Mouse (Mus musculus) midbrain, embryonic 16.5 days (tissue): Measurements from ENCODE around the gene Tmsb15b1. TPM values are rescaled to one million over a fixed set of nuclear protein-coding genes. Genes with fewer than 3 reads are reported as not detected.

ENCODE experiments used
- ATAC-seq: fragments of 200-750 bp; cut with Nextera tagmentation; 2 replicates; pipeline ENCODE4 v1.8.0; 2017; ENCODE audit warnings: moderate TSS enrichment
- H3K27ac ChIP-seq: fragments of 300-500 bp; sonication (generic); 2 replicates; pipeline ENCODE4 v1.5.1; 2014; ENCODE audit warnings: mild to moderate bottlenecking, low read length, mixed read lengths
- H3K27me3 ChIP-seq: fragments of 300-500 bp; sonication (generic); 2 replicates; pipeline ENCODE4 v1.6.1; 2014; ENCODE audit warnings: low read depth, low read length, mixed read lengths; ENCODE audit not compliant: control insufficient read depth, insufficient read depth
- H3K36me3 ChIP-seq: fragments of 300-500 bp; sonication (generic); 2 replicates; pipeline ENCODE4 v1.6.1; 2014; ENCODE audit warnings: mild to moderate bottlenecking, low read length, moderate library complexity, mixed read lengths; ENCODE audit not compliant: control insufficient read depth, insufficient read depth
- H3K4me1 ChIP-seq: fragments of 300-500 bp; sonication (generic); 2 replicates; pipeline ENCODE4 v1.6.1; 2014; ENCODE audit warnings: mild to moderate bottlenecking, low read length, mixed read lengths; ENCODE audit not compliant: control insufficient read depth, insufficient read depth
- H3K4me2 ChIP-seq: fragments of 300-500 bp; sonication (generic); 2 replicates; pipeline ENCODE4 v1.6.1; 2014; ENCODE audit warnings: mild to moderate bottlenecking, low read length, mixed read lengths
- H3K4me3 ChIP-seq: fragments of 300-500 bp; sonication (generic); 2 replicates; pipeline ENCODE4 v1.5.1; 2014; ENCODE audit warnings: low read depth, mild to moderate bottlenecking, low read length, moderate library complexity, mixed read lengths
- H3K9ac ChIP-seq: fragments of 300-500 bp; sonication (generic); 2 replicates; pipeline ENCODE4 v1.6.1; 2014; ENCODE audit warnings: low read depth, low read length, mixed read lengths
- H3K9me3 ChIP-seq: fragments of 300-500 bp; sonication (generic); replicated peaks from 2 replicates; pipeline ENCODE4 v1.6.1; 2014; ENCODE audit warnings: mild to moderate bottlenecking, low read length, mixed read lengths; ENCODE audit not compliant: control insufficient read depth, poor library complexity, severe bottlenecking
- WGBS: fragments of 180-500 bp; shearing (Covaris S2); extraction: QIAGEN DNeasy Blood & Tissue Kit; methylation state at CpG from one replicate; pipeline ENCODE4 v1.1.7; 2014; 5-methylcytosine and 5-hydroxymethylcytosine counted together
- polyA plus RNA-seq: library from polyadenylated mRNA; unstranded; fragments of >200 nt; fragmentation: Nextera tagmentation; extraction: Ambion mirVana; gene quantifications from 2 replicates; pipeline ENCODE4 v1.2.1, GENCODE M21; 2015

Tmsb15b1 gene
- polyA plus RNA-seq = 28.5 and 30.3 TPM in 2 replicates

DNA sequence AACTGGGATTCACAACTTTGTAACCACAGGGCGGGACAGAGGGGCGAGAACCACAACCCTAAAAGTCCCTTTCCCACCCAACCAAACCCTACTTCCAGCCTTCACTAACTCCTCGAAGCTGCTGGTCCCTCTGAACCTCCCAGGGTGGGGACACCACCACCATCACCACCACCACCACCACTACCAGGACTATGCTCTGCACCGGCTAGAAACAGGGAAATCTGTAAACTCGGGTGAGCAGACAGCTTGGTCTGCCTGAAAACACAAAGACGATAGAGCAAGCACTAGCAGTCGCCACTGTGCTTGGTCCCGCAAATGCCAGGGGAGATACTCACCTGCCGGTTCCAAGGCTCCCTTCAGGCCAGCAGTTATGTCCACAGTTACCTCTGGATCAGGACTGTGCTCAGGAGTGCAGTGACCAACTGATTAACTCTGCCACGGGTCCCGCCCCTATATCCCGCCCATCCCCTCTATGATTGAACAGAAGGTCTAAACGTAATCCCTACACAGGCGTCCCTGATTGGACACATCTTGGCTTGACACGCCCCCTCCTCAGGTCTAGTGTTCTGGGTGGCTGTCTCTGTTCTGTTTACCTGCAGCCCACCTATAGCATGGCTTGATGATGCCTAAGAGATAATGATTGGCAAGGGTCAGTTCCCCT is at the start of gene Tmsb15b1, which contains the start of gene Tmsb15l:
Gene Tmsb15b1 (minus strand): TSS at position 451 of the 661 bp plus-strand sequence.
Gene Tmsb15l (minus strand): TSS at position 446 of the 661 bp plus-strand sequence.
- peak within 1 kb of the TSS; percentile 46 for H3K4me3 ChIP-seq
- H3K9ac ChIP-seq = peak within 1 kb of the TSS; percentile 62
- ATAC-seq = peak; percentile 100
- peak within 1 kb of the TSS; percentile 22; the same call in 1 of the 2 replicates for H3K27ac ChIP-seq
- peak within 1 kb of the TSS; percentile 65 for H3K4me2 ChIP-seq
- H3K27me3 ChIP-seq = no peaks in the 10 kb centered on the region
- no peaks in the 10 kb centered on the region for H3K4me1 ChIP-seq
- H3K36me3 ChIP-seq = no peaks in the 10 kb centered on the region
- WGBS = 24% methylated on average over 14 of the region's 15 CpGs
- H3K9me3 ChIP-seq = no peaks in the 10 kb centered on the region

DNA sequence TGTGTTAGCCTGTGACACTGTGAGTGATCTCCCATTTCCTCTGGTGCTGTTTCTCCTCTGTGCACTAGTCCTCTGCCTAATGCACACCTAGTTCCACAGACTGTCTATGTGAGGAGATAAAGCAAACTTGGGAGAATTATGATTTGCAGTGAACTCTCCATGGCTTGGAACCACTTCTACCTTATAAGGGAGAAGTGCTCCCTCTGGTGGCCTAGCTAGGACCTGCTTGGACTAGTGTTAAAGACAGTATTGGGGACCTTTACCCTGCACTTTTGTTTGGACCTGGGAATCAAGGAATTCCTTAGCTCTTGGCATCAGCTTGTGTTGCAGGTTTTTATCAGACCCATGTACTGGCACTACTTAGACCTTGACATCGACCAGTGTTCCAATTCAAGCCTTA is 42.6 kb upstream of the Tmsb15b1 start:
- Histone ChIP-seq H3K9me3 (no peaks in the 10 kb centered on the region), H3K27ac (no peak overlapping the region), H3K27me3 (no peaks in the 10 kb centered on the region), H3K9ac (no peak overlapping the region), H3K36me3 (no peaks in the 10 kb centered on the region), H3K4me3 (no peak overlapping the region), H3K4me2 (no peak overlapping the region), H3K4me1 (no peaks in the 10 kb centered on the region)
- peak; percentile 77 for ATAC-seq
- WGBS = 13% methylated on average over 1 of the region's 1 CpGs

DNA sequence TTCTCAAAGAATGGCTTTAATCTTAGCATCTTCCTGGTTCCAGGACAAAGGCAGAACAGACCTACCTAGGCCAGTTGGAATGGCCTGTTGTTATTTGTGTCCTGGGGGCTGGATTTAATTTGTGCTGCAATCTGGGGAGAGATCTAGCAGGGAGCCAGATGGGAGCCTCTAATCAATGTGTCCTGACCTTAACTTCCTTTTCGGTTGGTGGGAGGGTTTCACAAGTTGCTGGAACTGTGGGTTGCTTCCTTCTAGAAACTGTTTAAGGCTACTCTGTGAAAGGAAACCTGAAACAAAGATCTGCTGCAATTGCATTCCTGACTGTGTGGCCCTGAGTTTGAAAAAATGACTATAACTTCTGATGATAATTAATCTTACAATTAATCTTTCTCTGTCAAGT is 41.0 kb upstream of the Tmsb15b1 start:
- no peak overlapping the region for H3K4me3 ChIP-seq
- H3K4me1 ChIP-seq = no peaks in the 10 kb centered on the region
- no peak overlapping the region for H3K9ac ChIP-seq
- 80% methylated on average over 1 of the region's 1 CpGs for WGBS
- no peaks in the 10 kb centered on the region for H3K9me3 ChIP-seq
- no peak overlapping the region for H3K4me2 ChIP-seq
- ATAC-seq = no peak
- H3K36me3 ChIP-seq = no peaks in the 10 kb centered on the region
- no peak overlapping the region for H3K27ac ChIP-seq
- no peaks in the 10 kb centered on the region for H3K27me3 ChIP-seq

DNA sequence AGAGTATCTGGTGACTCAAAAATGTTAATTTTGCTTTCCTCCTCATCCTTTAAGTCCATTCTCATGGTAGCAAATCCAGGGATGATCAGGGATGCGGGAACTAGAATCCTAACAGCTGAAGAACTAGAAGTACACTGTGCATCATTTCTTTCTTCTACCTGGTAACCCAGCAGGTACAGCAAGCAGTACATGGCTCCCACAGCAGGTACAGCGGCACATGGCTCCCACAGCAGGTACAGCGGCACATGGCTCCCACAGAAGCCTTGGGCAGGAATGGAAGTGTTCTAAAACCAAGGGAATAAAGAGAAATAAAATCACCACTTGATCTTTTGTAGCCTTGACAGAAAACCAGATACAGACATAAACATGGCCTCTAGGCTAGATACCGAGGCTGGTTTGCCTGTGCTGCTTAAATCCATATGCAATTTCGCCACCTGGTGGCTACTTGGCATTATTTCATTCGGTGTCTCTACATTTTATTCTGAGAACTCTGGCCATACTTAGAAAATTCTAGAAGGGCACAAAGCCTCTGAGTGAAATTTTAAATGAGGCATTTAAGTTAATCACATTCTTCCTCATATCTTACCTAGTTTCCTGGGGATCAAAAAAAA is 38.5 kb upstream of the Tmsb15b1 start:
- 0 out of 2 replicates have a peak, but pooled peaks have one; percentile 62 for ATAC-seq
- no peak overlapping the region for H3K4me2 ChIP-seq
- no peaks in the 10 kb centered on the region for H3K27me3 ChIP-seq
- no peak overlapping the region for H3K27ac ChIP-seq
- no peaks in the 10 kb centered on the region for H3K4me1 ChIP-seq
- no peak overlapping the region for H3K4me3 ChIP-seq
- 46% methylated on average over 6 of the region's 6 CpGs for WGBS
- no peak overlapping the region for H3K9ac ChIP-seq
- no peaks in the 10 kb centered on the region for H3K36me3 ChIP-seq
- no peaks in the 10 kb centered on the region for H3K9me3 ChIP-seq

DNA sequence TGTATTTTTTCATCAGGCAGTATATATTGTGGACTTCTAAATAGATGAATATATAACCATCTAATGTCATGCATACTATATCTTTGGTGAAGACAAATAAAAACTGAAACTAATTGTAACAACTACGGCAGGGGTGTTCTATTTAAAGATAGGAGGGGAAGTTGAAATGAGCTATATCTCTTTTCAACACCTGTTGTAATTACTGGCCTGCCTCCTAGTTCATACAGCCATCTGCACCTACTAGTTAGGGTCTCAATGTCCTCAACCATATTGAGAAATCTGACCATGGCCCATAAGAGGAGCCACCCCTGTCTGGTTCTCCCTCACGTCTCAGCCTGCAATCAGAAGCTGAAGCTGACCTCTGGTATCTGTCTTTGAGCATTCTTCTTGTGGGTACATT is 19.6 kb upstream of the Tmsb15b1 start:
- WGBS = 78% methylated on average over 2 of the region's 2 CpGs
- no peak for ATAC-seq

DNA sequence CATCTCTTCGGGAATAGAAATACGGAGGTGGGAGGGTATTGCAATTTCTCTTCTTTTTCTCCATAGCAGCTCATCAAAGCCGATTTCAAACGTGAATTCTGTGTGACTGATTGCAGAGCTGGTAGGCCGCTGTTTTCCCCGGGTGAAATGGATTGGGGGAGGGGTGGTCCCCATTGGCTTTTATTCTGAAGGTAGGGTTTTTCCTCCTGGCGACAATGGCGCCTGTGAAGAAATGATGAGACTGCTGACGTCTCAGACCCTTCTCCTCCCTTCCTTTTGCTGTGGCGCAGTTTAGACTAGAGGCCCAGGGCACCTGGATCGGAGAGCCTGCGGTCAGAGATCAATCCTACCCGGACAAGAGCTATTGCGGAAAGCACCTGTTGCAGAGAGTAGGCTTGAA is 17.0 kb upstream of the Tmsb15b1 start:
- H3K4me1 ChIP-seq = peaks cover 18% of the 10 kb centered on the region
- H3K4me3 ChIP-seq = peak overlapping the region; percentile 53
- peak overlapping the region; percentile 70 for H3K9ac ChIP-seq
- 25% methylated on average over 13 of the region's 14 CpGs for WGBS
- H3K27ac ChIP-seq = peak overlapping the region; percentile 93
- peak overlapping the region; percentile 61 for H3K4me2 ChIP-seq
- peak; percentile 26; the same call in 1 of the 2 replicates for ATAC-seq
- no peaks in the 10 kb centered on the region for H3K9me3 ChIP-seq
- H3K27me3 ChIP-seq = no peaks in the 10 kb centered on the region
- H3K36me3 ChIP-seq = no peaks in the 10 kb centered on the region

More for the DNA sequence above, 19.6 kb upstream of the Tmsb15b1 start:
- Histone ChIP-seq H3K4me3 (no peak overlapping the region), H3K9me3 (no peaks in the 10 kb centered on the region), H3K36me3 (no peaks in the 10 kb centered on the region), H3K9ac (no peak overlapping the region), H3K27me3 (no peaks in the 10 kb centered on the region), H3K27ac (no peak overlapping the region), H3K4me1 (peaks cover 14% of the 10 kb centered on the region), H3K4me2 (no peak overlapping the region)

DNA sequence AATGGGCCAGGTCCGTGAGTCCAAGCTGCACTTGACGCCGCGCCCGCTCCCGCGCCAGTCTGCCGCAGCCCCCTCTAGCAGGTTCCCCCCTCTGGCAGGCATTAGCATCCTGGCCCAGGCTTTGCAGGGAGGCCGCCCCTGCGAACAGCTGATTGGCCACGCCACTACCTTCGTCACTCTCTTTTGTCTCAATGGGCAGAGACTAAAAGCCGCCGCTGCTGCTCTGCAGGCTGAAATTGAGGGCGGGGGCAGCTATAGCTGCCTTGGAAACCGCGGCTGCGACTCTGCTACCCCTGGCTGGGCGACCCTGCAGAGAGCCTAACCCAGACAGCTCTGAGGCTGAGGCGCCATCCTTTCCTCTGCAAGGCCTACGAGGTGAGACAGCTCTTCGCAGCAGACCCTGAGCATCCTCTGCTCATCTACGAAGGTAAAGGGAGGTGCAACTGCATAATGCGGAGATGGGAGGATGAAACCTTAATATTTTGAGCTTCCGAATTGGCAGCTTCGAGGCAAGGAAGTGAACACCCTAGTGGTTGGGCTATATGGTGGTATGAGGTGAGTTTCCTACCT is 16.4 kb upstream of the Tmsb15b1 start, which contains the start of gene Zcchc18:
Gene Zcchc18 (plus strand): TSS at position 178 of the 570 bp plus-strand sequence.
- H3K9me3 ChIP-seq = no peaks in the 10 kb centered on the region
- no peaks in the 10 kb centered on the region for H3K36me3 ChIP-seq
- H3K4me3 ChIP-seq = peak within 1 kb of the TSS; percentile 53
- H3K4me1 ChIP-seq = peaks cover 18% of the 10 kb centered on the region
- H3K9ac ChIP-seq = peak within 1 kb of the TSS; percentile 70
- ATAC-seq = peak; percentile 98
- H3K4me2 ChIP-seq = peak within 1 kb of the TSS; percentile 61
- peak within 1 kb of the TSS; percentile 93 for H3K27ac ChIP-seq
- WGBS = 21% methylated on average over 26 of the region's 26 CpGs
- no peaks in the 10 kb centered on the region for H3K27me3 ChIP-seq

DNA sequence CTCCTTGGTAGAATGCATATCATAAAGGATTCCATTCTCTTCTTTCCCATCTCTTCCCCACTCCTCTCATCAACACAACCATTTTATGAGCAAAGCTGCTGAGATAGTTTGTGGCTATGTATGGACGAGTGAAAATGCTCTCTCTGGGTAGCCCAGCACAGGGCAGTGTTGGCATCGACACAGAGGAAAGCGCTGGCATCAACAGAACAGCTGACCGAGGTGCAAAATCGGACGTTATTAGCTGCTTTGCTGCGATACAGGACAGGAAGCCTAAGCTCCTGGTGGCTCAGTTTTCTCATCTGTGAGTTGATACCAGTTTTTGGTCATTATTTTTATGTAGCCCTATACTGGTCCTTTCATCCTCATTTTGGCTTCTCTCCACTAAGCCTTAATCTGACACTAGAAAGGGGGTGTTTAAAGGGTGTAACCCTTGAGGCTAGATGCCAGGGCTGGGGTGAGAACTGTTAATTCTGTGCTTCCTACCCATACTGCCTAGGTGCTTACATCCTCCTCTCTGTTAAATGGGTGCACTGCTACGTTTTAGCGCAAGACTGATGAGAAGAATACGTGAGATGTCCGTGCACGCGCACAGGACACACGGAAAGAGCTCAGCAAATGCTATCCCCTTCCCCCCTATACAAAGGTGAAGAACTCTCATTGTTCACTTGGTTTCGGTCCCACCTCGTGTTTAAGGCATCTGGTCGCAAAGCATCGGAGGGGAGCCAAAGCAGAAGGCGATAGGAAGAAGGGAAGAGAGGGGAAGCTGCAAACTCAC is 15.7 kb upstream of the Tmsb15b1 start:
- Histone ChIP-seq H3K4me2 (peak overlapping the region; percentile 47), H3K9ac (peak overlapping the region; percentile 54), H3K36me3 (no peaks in the 10 kb centered on the region), H3K9me3 (no peaks in the 10 kb centered on the region), H3K27ac (peak overlapping the region; percentile 93), H3K27me3 (no peaks in the 10 kb centered on the region), H3K4me1 (peaks cover 18% of the 10 kb centered on the region), H3K4me3 (peak overlapping the region; percentile 53)
- peak; percentile 73 for ATAC-seq
- WGBS = 16% methylated on average over 19 of the region's 19 CpGs
